Mouse (Mus musculus): ENCODE results near the gene Iqcf3.
"Not testable (repeated sequence)": the region's sequence is repeated elsewhere in the genome, so short reads cannot be mapped to it uniquely, and the experiment has no call there.

The Iqcf3 gene

DNA sequence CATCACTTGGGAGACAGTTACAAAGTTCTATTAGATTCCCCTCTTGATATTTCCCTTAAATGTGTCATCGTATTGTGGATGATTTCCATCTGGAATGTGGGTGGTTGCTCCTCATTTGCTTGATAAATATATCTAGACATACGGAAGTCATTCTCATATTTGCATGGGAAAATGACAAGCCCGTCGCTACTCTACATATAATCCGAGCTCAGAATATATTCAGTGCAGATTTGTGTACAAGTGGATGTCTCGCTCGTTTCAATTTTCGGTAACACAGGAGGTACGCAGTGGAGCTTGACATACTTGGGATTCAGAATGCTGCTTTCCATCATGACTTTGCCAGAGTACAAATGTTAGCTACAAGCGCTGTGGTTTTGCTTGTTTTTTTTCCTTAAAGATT, 52.1 kb downstream of the Iqcf3 start:
- DNase-seq (ENCODE audit: low spot score in 2 of 2), result no peak

GRCm38 (mm10) chr9:106504246-106504645, 57.2 kb downstream of the Iqcf3 start:
- no peak for DNase-seq (ENCODE audit: low spot score in 2 of 2)

DNA sequence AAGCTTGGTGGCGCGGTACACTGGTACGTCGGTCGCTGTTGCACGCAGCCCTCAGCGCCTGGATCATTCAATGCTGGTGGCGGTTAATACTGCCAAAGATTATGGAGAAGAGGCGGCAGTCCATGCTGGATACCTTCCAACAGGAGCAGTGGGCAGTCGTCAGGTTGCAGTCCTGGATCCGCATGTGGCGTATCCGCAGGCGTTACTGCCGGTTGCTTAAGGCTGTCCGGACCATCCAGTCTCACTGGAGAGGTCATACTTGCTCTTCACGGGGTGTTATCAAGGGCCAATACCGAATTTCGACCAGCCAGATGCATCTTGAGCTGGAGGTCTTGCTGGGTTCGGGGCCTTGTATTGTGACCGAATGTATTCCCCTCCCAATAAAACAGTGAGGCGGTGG, 59.6 kb downstream of the Iqcf3 start:
- DNase-seq (ENCODE audit: low spot score in 2 of 2), result no peak

- DNase-seq (ENCODE audit: low spot score in 2 of 2), result no peak
Measured at GRCm38 (mm10) chr9:106499667-106500066, 61.8 kb downstream of the Iqcf3 start, which contains the start of gene Iqcf1. TSS of gene Iqcf1 (plus strand) at chr9:106499967.

DNA sequence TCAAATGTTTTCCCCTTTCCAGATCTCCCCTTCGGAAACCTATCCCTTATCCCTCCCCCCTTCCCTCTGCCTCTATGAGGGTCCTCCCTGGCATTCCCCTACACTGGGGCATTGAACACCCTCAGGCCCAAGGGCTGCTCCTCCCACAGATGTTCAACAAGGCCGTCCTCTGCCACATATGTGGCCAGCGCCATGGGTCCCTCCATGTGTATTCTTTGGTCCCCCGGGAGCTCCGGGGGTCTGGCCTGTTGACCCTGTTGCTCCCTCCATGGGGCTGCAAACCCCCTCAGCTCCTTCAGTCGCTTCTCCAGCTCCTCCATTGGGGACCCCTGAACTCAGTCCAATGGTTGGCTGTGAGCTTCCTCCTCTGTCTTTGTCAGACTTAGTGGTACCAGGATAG, 73.8 kb downstream of the Iqcf3 start:
- not testable (repeated sequence) for DNase-seq (ENCODE audit: low spot score in 2 of 2)

- no peak for DNase-seq (ENCODE audit: low spot score in 2 of 2)
Measured at GRCm38 (mm10) chr9:106485076-106485475, 76.4 kb downstream of the Iqcf3 start.

DNA sequence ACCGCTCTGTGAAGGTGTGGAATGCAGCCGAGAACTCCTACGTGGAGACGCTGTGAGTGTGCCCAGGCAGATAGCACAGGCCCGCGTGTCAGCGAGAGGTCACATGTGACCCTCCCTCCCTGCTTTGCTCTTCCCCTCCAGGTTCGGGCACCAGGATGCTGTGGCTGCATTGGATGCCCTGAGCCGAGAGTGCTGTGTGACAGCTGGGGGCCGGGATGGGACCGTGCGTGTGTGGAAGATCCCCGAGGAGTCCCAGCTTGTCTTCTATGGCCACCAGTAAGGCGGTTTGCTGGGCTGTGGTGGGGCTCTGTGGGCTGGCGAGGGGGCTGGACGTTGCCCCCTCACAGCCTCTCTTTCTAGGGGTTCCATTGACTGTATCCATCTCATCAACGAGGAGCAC, 77.8 kb downstream of the Iqcf3 start:
- no peak for DNase-seq (ENCODE audit: low spot score in 2 of 2)

GRCm38 (mm10) chr9:106483136-106483535, 78.3 kb downstream of the Iqcf3 start:
- DNase-seq (ENCODE audit: low spot score in 2 of 2), result no peak

GRCm38 (mm10) chr9:106482578-106483115, 78.8 kb downstream of the Iqcf3 start:
- DNase-seq (ENCODE audit: low spot score in 2 of 2), result no peak

- DNase-seq (ENCODE audit: low spot score in 2 of 2), result no peak
Measured at GRCm38 (mm10) chr9:106481676-106482075, 79.8 kb downstream of the Iqcf3 start.

DNA sequence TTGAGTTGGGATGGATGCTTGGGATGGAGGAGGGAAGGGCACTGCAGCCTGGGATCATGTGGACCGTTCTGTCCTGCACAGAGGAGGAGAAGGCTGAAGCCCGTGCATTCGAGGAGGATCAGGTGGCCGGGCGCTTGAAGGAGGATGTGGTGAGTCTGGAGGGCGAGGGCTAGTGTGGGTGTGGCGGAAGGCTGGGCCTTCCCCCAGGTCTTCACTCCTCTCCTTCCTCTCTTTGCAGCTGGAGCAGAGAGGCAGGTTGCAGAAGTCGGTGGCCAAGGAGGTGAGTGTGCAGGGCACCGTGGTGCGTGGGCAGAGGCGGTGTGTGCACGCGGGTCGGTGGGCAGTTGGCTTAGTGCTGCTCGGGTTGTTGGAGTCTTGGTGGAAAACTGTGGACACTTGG, 80.4 kb downstream of the Iqcf3 start:
- DNase-seq (ENCODE audit: low spot score in 2 of 2), result no peak

GRCm38 (mm10) chr9:106480541-106480940, 80.9 kb downstream of the Iqcf3 start:
- no peak for DNase-seq (ENCODE audit: low spot score in 2 of 2)

DNA sequence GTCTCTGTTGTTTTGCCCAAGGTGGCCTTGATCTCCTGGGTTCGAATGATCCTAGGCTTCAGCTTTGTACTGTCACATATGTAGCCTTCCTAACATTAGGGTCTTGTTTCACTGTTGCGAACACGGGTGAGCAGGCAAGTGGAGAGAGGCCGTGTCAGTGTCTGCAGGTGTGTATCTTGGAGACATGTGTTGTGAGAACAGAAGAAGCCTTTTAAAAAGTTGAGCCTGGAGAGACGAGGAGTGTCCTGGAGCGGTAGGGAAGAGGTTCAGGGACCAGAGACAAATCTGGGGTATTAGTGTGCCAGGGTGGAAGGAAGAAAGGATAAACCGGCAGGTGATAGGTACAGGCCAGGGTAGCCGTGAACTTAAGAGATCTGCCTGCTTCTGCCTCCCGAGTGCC, 83.3 kb downstream of the Iqcf3 start:
- DNase-seq (ENCODE audit: low spot score in 2 of 2), result no peak

DNA sequence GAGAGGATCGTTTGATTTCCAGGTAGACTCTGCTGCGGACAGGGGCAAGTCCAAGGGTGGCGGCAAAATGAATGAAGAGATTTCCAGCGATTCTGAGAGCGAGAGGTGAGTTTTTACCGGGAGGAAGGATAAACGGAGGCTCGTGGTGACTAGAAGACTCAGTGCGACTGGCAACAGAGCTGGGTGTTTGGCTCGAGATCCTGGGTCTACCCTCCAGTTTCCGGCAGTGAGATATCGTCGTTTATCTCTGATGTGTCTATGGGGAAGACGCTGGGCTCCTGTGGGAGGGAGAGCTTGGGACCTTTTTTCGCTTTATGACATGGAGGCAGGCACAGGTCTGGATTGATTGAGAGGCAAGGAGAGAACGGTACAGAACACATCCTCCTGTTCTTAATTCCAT, 83.8 kb downstream of the Iqcf3 start:
- DNase-seq (ENCODE audit: low spot score in 2 of 2), result no peak

- DNase-seq (ENCODE audit: low spot score in 2 of 2), result peak; percentile 94 to 99
Measured at GRCm38 (mm10) chr9:106476924-106477484, 84.4 kb downstream of the Iqcf3 start, which contains the start of gene Parp3. TSS of gene Parp3 (minus strand) at chr9:106476949.

DNA sequence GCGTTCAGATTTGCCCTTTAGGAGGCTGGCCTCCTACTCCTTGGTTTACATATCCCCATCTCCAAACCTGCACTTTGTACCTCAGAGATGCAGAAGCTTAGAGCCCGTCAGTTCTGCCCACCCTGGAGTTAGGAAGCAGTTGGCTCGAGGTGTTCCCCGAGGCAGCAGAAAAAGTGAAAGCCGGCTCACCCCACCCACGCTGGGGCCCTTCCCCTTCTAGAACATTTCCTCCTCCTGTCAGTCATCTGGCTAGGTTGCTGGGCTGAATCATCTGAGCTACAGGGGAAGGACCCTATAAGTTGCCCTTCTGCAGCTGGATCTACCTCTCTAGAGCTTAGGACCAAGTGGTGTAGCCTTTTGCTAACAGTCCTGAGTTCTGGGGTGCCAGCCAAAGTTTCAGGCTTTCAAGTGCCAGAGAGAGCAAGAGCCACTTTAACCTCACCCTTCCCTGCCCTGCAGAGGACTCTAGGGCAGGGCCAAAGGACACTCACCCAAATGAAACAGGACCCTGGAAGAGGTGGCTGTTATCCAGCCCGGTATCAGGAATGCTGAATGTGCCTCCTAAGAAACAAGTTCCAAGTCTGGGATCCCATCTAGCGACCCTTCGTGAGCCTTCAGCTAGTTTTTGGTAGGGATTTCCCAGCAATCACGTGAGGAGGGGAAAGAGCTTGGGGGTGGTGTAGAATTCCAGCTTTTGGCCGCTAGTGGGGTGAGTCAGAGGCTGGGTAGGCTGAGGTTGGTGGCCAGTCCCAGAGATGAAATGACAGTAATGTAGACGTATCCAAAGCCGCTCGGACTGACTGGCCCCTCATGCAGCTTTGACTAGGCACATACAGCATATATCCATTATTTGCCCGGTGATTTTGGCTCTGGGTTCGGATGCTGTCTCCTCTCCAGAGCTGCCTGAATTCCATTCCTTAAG, 85.2 kb downstream of the Iqcf3 start:
- DNase-seq (ENCODE audit: low spot score in 2 of 2), result peak in 1 of 2 experiments; percentile 74

DNA sequence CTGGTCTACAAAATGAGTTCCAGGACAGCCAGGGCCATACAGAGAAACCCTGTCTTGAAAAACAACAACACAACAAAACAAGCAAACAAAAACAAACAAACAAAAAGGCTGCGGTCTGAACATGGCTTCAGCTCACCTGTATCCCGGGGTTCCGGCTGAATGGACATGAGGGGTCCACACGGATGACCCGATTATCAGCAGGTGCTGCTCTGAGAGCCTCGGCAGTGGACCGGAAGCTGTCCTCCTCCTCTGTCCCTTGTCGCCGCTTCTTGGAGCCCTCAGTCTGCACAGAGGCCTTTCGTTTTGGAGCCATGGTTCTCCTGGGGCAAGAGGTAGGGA, 85.8 kb downstream of the Iqcf3 start, which contains the start of gene Rrp9:
TSS of gene Rrp9 (plus strand) at position 301 of the 339 bp plus-strand sequence.
- DNase-seq (ENCODE audit: low spot score in 2 of 2), result no peak

DNA sequence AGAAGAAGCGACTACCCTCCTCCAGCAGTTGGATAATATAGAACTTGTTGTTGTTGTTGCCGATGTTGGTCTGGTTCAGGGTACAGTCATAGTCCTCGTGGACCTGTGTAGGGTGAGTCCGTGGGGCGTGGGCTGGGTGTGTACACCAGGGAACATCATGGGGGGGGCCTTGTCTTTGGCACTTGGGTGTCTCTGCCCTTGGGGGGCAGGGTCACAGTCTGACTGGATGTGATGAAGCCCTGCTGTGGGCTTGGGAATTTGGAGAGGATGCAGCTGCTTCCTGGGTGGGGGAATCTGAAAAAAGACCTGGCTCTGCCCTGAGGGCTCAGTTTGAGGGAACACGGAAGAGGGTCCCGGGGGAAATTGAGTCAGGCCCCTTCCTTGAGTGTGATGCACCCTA, 86.4 kb downstream of the Iqcf3 start:
- no peak for DNase-seq (ENCODE audit: low spot score in 2 of 2)

DNA sequence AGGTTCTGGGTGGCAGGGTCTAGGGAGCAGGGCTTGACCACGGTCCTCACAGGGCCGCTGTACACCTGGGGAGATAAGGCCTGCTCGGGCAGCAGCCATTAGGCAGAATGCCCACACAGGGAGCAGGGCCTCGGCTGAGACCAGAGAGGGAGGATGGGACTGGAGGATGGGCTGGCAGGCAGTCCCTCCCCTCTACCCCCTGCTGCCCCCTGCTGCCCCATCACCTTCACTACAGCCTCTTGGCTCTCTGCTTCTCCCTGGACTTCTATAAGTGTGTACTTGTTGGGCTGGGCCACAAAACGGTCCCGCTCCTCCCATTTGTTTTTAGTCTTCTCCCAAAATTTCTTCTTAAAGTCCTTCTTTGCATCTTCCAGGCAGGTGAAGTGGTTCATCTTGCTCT, 87.0 kb downstream of the Iqcf3 start:
- DNase-seq (ENCODE audit: low spot score in 2 of 2), result peak; percentile 48 to 61

- DNase-seq (ENCODE audit: low spot score in 2 of 2), result no peak
Measured at GRCm38 (mm10) chr9:106473753-106474105, 87.7 kb downstream of the Iqcf3 start.

GRCm38 (mm10) chr9:106473081-106473752, 88.2 kb downstream of the Iqcf3 start:
- DNase-seq (ENCODE audit: low spot score in 2 of 2), result no peak

DNA sequence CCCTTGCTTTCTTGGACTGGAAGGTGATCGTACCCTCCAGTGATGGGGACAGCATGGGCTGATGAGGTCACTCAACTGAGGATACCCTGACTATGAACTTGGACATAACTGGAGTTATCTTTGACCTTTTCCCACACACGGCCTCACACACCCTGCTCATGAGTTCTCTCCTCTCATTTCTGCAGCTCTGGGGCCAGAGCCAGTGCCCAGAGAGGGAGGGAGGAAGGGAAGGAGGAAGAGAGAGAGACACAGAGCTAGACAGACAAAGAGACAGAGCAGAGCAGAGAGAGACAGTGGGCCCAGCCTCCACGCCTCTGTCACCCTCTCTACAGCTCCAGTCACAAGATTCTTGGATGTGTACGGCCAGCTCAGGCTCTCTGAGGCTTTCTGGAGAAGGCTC, 89.1 kb downstream of the Iqcf3 start:
- DNase-seq (ENCODE audit: low spot score in 2 of 2), result no peak

Measured in urinary bladder, adult 18-20 months (tissue).